Mouse (Mus musculus) heart, postnatal 14 days (tissue): Measurements from ENCODE around the gene Trim29. TPM values are rescaled to one million over a fixed set of nuclear protein-coding genes. Genes with fewer than 3 reads are reported as not detected.
A peak's percentile ranks its signal among the peaks of the same experiment; 100 is the strongest.

Experiments used
- DNase-seq, 2 experiments: peaks; one replicate each; pipeline ENCODE4 v3.0.0; 2021 to 2022
- intact Hi-C: fragments of 180-260 bp; cut with DNase I; formaldehyde crosslinking; loops from one replicate; pipeline ENCODE4 v1.15.1; 2025
- total RNA-seq, 2 experiments: library from RNA; stranded (reverse); gene quantifications; 2 replicates each; pipeline ENCODE4 v1.2.3; 2021

The Trim29 gene
- total RNA-seq, 2 experiments from 2014 or later = 0.17 to 0.34 TPM

- no peak for DNase-seq
- intact Hi-C loops = no loop called here
Measured at GRCm38 (mm10) chr9:43309087-43309872, 1.4 kb upstream of the Trim29 start.

GRCm38 (mm10) chr9:43312190-43312589 lies 1.5 kb downstream of the Trim29 start:
- DNase-seq = no peak
- intact Hi-C loops = no loop called here

- DNase-seq = no peak
- intact Hi-C loops = no loop called here
Measured at GRCm38 (mm10) chr9:43313805-43314204, 3.2 kb downstream of the Trim29 start.

- intact Hi-C loops = no loop called here
Measured at GRCm38 (mm10) chr9:43315320-43315950, 4.8 kb downstream of the Trim29 start.

GRCm38 (mm10) chr9:43316466-43316865 lies 5.8 kb downstream of the Trim29 start:
- no peak for DNase-seq
- intact Hi-C loops = no loop called here

More at GRCm38 (mm10) chr9:43315320-43315950, 4.8 kb downstream of the Trim29 start:
- no peak for DNase-seq

- no peak for DNase-seq
- intact Hi-C loops = no loop called here
Measured at GRCm38 (mm10) chr9:43318661-43319060, 8.0 kb downstream of the Trim29 start.

- intact Hi-C loops = no loop called here
- no peak for DNase-seq
Measured at GRCm38 (mm10) chr9:43321951-43322350, 11.3 kb downstream of the Trim29 start.

- no peak for DNase-seq
- intact Hi-C loops = no loop called here
Measured at GRCm38 (mm10) chr9:43322666-43323065, 12.0 kb downstream of the Trim29 start.

GRCm38 (mm10) chr9:43325486-43325885 lies 14.8 kb downstream of the Trim29 start:
- peak; percentile 22 to 27 for DNase-seq
- intact Hi-C loops = no loop called here

- no peak for DNase-seq
- intact Hi-C loops = no loop called here
Measured at GRCm38 (mm10) chr9:43326015-43326631, 15.5 kb downstream of the Trim29 start.

- DNase-seq = no peak
- intact Hi-C loops = no loop called here
Measured at GRCm38 (mm10) chr9:43327182-43328129, 16.8 kb downstream of the Trim29 start.

GRCm38 (mm10) chr9:43330426-43330825 lies 19.8 kb downstream of the Trim29 start:
- intact Hi-C loops = no loop called here
- no peak for DNase-seq

GRCm38 (mm10) chr9:43331476-43332471 lies 21.1 kb downstream of the Trim29 start:
- peak; percentile 73 to 75 for DNase-seq
- intact Hi-C loops = no loop called here

GRCm38 (mm10) chr9:43334476-43334875 lies 23.8 kb downstream of the Trim29 start:
- intact Hi-C loops = no loop called here
- DNase-seq = no peak

GRCm38 (mm10) chr9:43337636-43338035 lies 27.0 kb downstream of the Trim29 start:
- intact Hi-C loops = loop anchor here (2.0 kb wide), 1 partner anchor 635 kb away; no protein-coding TSS in a partner anchor
- DNase-seq = no peak

GRCm38 (mm10) chr9:43338067-43338466 lies 27.4 kb downstream of the Trim29 start:
- intact Hi-C loops = loop anchor here (2.0 kb wide), 1 partner anchor 635 kb away; no protein-coding TSS in a partner anchor
- no peak for DNase-seq

GRCm38 (mm10) chr9:43339614-43340020 lies 29.0 kb downstream of the Trim29 start:
- DNase-seq = peak; percentile 75 to 81
- intact Hi-C loops = loop anchor here (1.0 to 5.0 kb wide), 4 partner anchors 152 to 633 kb away; no protein-coding TSS in a partner anchor

GRCm38 (mm10) chr9:43350089-43350488 lies 39.4 kb downstream of the Trim29 start:
- intact Hi-C loops = no loop called here
- no peak for DNase-seq

- intact Hi-C loops = no loop called here
- DNase-seq = no peak
Measured at GRCm38 (mm10) chr9:43351015-43351414, 40.4 kb downstream of the Trim29 start.
